16 mouse cellular contexts compared by ENCODE assay signal in the genomic region with DNA sequence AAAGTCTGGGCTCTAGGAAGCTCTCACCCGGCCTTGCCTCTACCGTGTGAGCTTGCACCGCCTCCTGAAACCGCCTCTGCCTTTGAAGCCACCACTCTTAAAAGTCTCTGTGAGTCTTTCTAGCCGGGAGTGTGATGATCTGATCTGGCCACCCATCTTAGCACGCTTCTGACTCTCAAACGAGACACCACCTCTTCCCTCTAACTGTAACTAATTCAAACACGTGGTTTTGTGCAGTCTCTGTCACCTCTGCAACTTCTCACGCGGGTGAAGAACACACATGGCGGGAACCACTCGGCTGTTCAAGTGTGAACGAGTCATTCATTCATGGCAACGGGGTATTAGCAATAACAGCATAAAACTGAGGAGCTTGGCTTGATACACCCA. TPM values are rescaled to one million over a fixed set of nuclear protein-coding genes. Genes with fewer than 3 reads are reported as not detected.
A peak's percentile ranks its signal among the peaks of the same experiment; 100 is the strongest.
DNase-seq lines count a peak whose midpoint lies in the region; ATAC-seq and TF ChIP-seq lines count a peak whose summit lies in the region.
"Had no signal": no experiment of that assay in that cellular context is flagged by ENCODE, and none has a peak within 500 bp of the region (broad histone marks: within the 10 kb centered on the region; RNA-seq: fewer than 3 reads in every experiment).

No protein-coding gene starts in this region.

- H3K9ac ChIP-seq in ES-Bruce4 (ENCODE audit: low read depth, poor library complexity, severe bottlenecking), result peak overlapping the region; percentile 13; the same call in 1 of the 2 replicates
- H3K9ac ChIP-seq: embryonic facial prominence, embryonic 12.5 days; forebrain, embryonic 12.5 days; heart, embryonic 12.5 days; neural tube, embryonic 12.5 days had no signal

- 84% methylated on average over 14 of the region's 14 CpGs for WGBS in forebrain, embryonic 10.5 days

- H3K4me3 ChIP-seq in ES-Bruce4 (ENCODE audit: low read depth, low read length), result no peak overlapping the region
- no peak overlapping the region for H3K4me3 ChIP-seq in layer of hippocampus, adult 2 months
- no peak overlapping the region for H3K4me3 ChIP-seq in forebrain, embryonic 10.5 days
- H3K4me3 ChIP-seq: embryonic facial prominence, embryonic 12.5 days; forebrain, embryonic 12.5 days; heart, embryonic 12.5 days; hindbrain, embryonic 10.5 days; midbrain, embryonic 10.5 days; neural tube, embryonic 12.5 days had no signal

- H3K4me1 ChIP-seq in ES-Bruce4 (ENCODE audit: control insufficient read depth, insufficient read depth, low read length), result no peaks in the 10 kb centered on the region
- peaks cover 20% of the 10 kb centered on the region for H3K4me1 ChIP-seq in forebrain, embryonic 10.5 days

- ATAC-seq in megakaryocyte progenitor cell, adult 5-6 weeks (replicated peaks; ENCODE audit: poor library complexity), result no peak

- no peaks in the 10 kb centered on the region for H3K27me3 ChIP-seq in ES-Bruce4 (ENCODE audit: control insufficient read depth, insufficient read depth, low read length, poor library complexity, severe bottlenecking)
- peaks cover 7% of the 10 kb centered on the region; the same call in 1 of the 2 replicates for H3K27me3 ChIP-seq in forebrain, embryonic 10.5 days (ENCODE audit: poor library complexity, severe bottlenecking)
- H3K27me3 ChIP-seq: embryonic facial prominence, embryonic 12.5 days; heart, embryonic 12.5 days; neural tube, embryonic 12.5 days had no signal

- no peaks in the 10 kb centered on the region for H3K36me3 ChIP-seq in ES-Bruce4 (ENCODE audit: control insufficient read depth, insufficient read depth, low read length, poor library complexity, severe bottlenecking)
- H3K36me3 ChIP-seq in forebrain, embryonic 10.5 days (replicated peaks), result peaks cover 39% of the 10 kb centered on the region

- no peak for TF ChIP-seq EP300 in ES-Bruce4 (IDR thresholded peaks at IDR 0.05; ENCODE audit: insufficient read depth, low read depth, low read length)

- TF ChIP-seq POLR2A in ES-Bruce4 (IDR thresholded peaks at IDR 0.05; ENCODE audit: insufficient read depth, low read length), result no peak

- H3K27ac ChIP-seq in ES-Bruce4 (ENCODE audit: insufficient read depth, low read length), result peak overlapping the region; percentile 3; the same call in 1 of the 2 replicates
- no peak overlapping the region for H3K27ac ChIP-seq in layer of hippocampus, adult 2 months
- no peak overlapping the region for H3K27ac ChIP-seq in forebrain, embryonic 10.5 days
- H3K27ac ChIP-seq: embryonic facial prominence, embryonic 12.5 days; forebrain, embryonic 12.5 days; kidney, postnatal 0 days; macrophage; neural tube, embryonic 12.5 days had no signal

- no peak for TF ChIP-seq CTCF in ES-Bruce4 (IDR thresholded peaks at IDR 0.05; ENCODE audit: low read depth, low read length)
- no peak for TF ChIP-seq CTCF in layer of hippocampus, adult 2 months (conservative IDR thresholded peaks at IDR 0.05)

- DNase-seq in thymus, postnatal 0 days (ENCODE audit: low spot score), result peak; percentile 37
- DNase-seq in thymus, postnatal 10 days (ENCODE audit: low spot score in 2 of 2), result no peak
- DNase-seq in induced T-regulatory cell, adult 2 months (ENCODE audit: low read depth), result peak; percentile 68
- no peak for DNase-seq in layer of hippocampus, adult 2 months (ENCODE audit: low spot score in 2 of 2)
- DNase-seq in forebrain, embryonic 10.5 days (ENCODE audit: extremely low spot score, low spot score), result no peak

- H3K9me3 ChIP-seq in ES-Bruce4 (replicated peaks; ENCODE audit: control insufficient read depth, insufficient read depth, low read length, poor library complexity, severe bottlenecking), result no peaks in the 10 kb centered on the region
- peaks cover 5% of the 10 kb centered on the region; the same call in 1 of the 2 replicates for H3K9me3 ChIP-seq in forebrain, embryonic 10.5 days
- H3K9me3 ChIP-seq: embryonic facial prominence, embryonic 12.5 days; forebrain, embryonic 12.5 days; heart, embryonic 12.5 days; hindbrain, embryonic 10.5 days; midbrain, embryonic 10.5 days; neural tube, embryonic 12.5 days had no signal

RNA-seq across cellular contexts. Expression of gene Bcdin3d, which starts 2.9 kb away (rescaled TPM):
- 24.3 and 24.7 TPM in 2 replicates for polyA plus RNA-seq in thymus, postnatal 0 days (2015; fragmentation: Nextera tagmentation; extraction: Ambion mirVana)
- polyA plus RNA-seq in ES-Bruce4 (2011; ENCODE audit: insufficient read depth, insufficient read length, low read depth, missing spikeins), result 10.7 and 12.5 TPM in 2 replicates
- total RNA-seq in layer of hippocampus, adult 2 months (2021), result 1 to 10 TPM; 4.0 to 5.5 TPM
- 3.9 and 5.6 TPM in 2 replicates for total RNA-seq in megakaryocyte progenitor cell, adult 5-6 weeks (2015)
- 3.7 and 6.2 TPM in 2 replicates for total RNA-seq in megakaryocyte progenitor cell, adult 5-6 weeks (2017)
- 19.6 and 20.5 TPM in 2 replicates for polyA plus RNA-seq in forebrain, embryonic 10.5 days (2016; fragmentation: Nextera tagmentation; extraction: Ambion mirVana)

RNA-seq across cellular contexts. Expression of gene Nckap5l, which starts 14.1 kb away (rescaled TPM):
- 5.7 and 6.0 TPM in 2 replicates for polyA plus RNA-seq in thymus, postnatal 0 days (2015; fragmentation: Nextera tagmentation; extraction: Ambion mirVana)
- 6.1 and 10.4 TPM in 2 replicates for polyA plus RNA-seq in ES-Bruce4 (2011; ENCODE audit: insufficient read depth, insufficient read length, low read depth, missing spikeins)
- 10 to 100 TPM; 17.1 to 18.5 TPM for total RNA-seq in layer of hippocampus, adult 2 months (2021)
- 4.0 and 9.7 TPM in 2 replicates for total RNA-seq in megakaryocyte progenitor cell, adult 5-6 weeks (2015)
- 0.17 and 2.2 TPM in 2 replicates for total RNA-seq in megakaryocyte progenitor cell, adult 5-6 weeks (2017)
- 10.9 and 13.7 TPM in 2 replicates for polyA plus RNA-seq in forebrain, embryonic 10.5 days (2016; fragmentation: Nextera tagmentation; extraction: Ambion mirVana)

RNA-seq across cellular contexts. Expression of gene Faim2, which starts 56.3 kb away (rescaled TPM):
- 0.08 and 0.14 TPM in 2 replicates for polyA plus RNA-seq in thymus, postnatal 0 days (2015; fragmentation: Nextera tagmentation; extraction: Ambion mirVana)
- polyA plus RNA-seq in ES-Bruce4 (2011; ENCODE audit: insufficient read depth, insufficient read length, low read depth, missing spikeins), result 0.72 and 0.90 TPM in 2 replicates
- 100 to 1,000 TPM; 394 to 431 TPM for total RNA-seq in layer of hippocampus, adult 2 months (2021)
- total RNA-seq in megakaryocyte progenitor cell, adult 5-6 weeks (2015), result 0.39 and 0.56 TPM in 2 replicates
- total RNA-seq in megakaryocyte progenitor cell, adult 5-6 weeks (2017), result 0.10 and 0.17 TPM in 2 replicates
- 0.32 and 0.44 TPM in 2 replicates for polyA plus RNA-seq in forebrain, embryonic 10.5 days (2016; fragmentation: Nextera tagmentation; extraction: Ambion mirVana)
- polyA plus RNA-seq: liver, adult 2 months; macrophage had no signal

Comparison
In these comparisons a context has a peak if more than half of its experiments do, and no peak if none do; other contexts are left out.
1. DNase-seq: peak in thymus, postnatal 0 days (single experiment) and induced T-regulatory cell, adult 2 months (single experiment); none in thymus, postnatal 10 days (0 of 2), layer of hippocampus, adult 2 months (0 of 2) and forebrain, embryonic 10.5 days (single experiment).